Mouse (Mus musculus) cerebellum, adult 9-10 months (tissue): ENCODE data around the gene Gm773.
"Not testable (repeated sequence)": the region's sequence is repeated elsewhere in the genome, so short reads cannot be mapped to it uniquely, and the experiment has no call there.

Experiments
- DNase-seq: peaks from one replicate; pipeline ENCODE4 v3.0.0; 2022

The Gm773 gene

DNA sequence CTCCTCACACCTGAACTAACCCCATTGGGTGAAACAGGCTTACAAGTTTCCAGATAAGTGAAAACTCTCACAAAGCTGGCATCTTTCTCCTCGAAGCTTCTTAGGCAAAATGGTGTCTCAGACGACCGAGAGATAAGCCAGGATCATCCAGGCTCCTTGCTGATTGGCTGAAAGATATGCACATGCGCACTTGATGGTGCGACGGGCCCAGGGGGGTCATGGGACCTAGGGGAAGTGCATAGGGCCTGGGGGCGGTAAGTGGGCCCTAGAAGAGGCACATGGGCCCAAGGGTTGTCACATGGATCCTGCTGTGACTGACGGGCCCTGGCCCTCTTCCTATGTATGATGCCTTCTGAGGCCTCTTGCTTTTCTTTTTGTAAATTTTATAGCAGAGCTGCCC, at the start of gene Gm773:
TSS of gene Gm773 (minus strand) at position 111 of the 400 bp plus-strand sequence.
- no peak for DNase-seq

GRCm38 (mm10) chrX:56186449-56186848, 26.2 kb downstream of the Gm773 start:
- not testable (repeated sequence) for DNase-seq

GRCm38 (mm10) chrX:56151396-56151795, 61.3 kb downstream of the Gm773 start:
- DNase-seq, result no peak
